Mouse (Mus musculus) embryonic fibroblast, embryonic 13.5 days (primary cell): ENCODE data around the gene Ampd3. TPM values are rescaled to one million over a fixed set of nuclear protein-coding genes. Genes with fewer than 3 reads are reported as not detected.

ENCODE experiments used
- H3K27ac ChIP-seq: 2 replicates; pipeline ENCODE4 v1.5.1; 2012; ENCODE audit warnings: low read length, control low read depth, inconsistent platforms; ENCODE audit not compliant: insufficient read depth
- H3K4me1 ChIP-seq: 2 replicates; pipeline ENCODE4 v1.6.1; 2011; ENCODE audit warnings: low read length; ENCODE audit not compliant: control insufficient read depth, insufficient read depth
- H3K4me3 ChIP-seq: 2 replicates; pipeline ENCODE4 v1.5.1; 2011; ENCODE audit warnings: mild to moderate bottlenecking, control low read depth, low read length; ENCODE audit not compliant: insufficient read depth
- CTCF ChIP-seq: IDR thresholded peaks from 2 replicates; pipeline ENCODE4 v1.5.1; 2011; ENCODE audit warnings: mild to moderate bottlenecking, control low read depth, low read length, moderate library complexity, borderline replicate concordance; ENCODE audit not compliant: insufficient read depth
- POLR2A ChIP-seq: IDR thresholded peaks from 2 replicates; pipeline ENCODE4 v1.6.1; 2011; ENCODE audit warnings: low read depth, mild to moderate bottlenecking, control low read depth, low read length, moderate library complexity
- polyA plus RNA-seq: library from polyadenylated mRNA; stranded (reverse); fragments of >200 nt; gene quantifications from 2 replicates; pipeline ENCODE4 v1.2.4, GENCODE M21; 2011; ENCODE audit warnings: low read depth; ENCODE audit not compliant: missing spikeins, insufficient read length

The Ampd3 gene
- 4.6 and 8.8 TPM in 2 replicates for polyA plus RNA-seq

- TF ChIP-seq POLR2A: no peak
- TF ChIP-seq CTCF: no peak
- Histone ChIP-seq H3K4me1 (peaks cover 3% of the 10 kb centered on the region; the same call in 1 of the 2 replicates), H3K27ac (no peak within 1 kb of the TSS), H3K4me3 (peak within 1 kb of the TSS; percentile 16)
These were observed at the start of gene Ampd3 for GRCm38 (mm10) chr7:110768001-110768400. Gene Ampd3 (plus strand): TSS chr7:110768206.

- Histone ChIP-seq H3K4me3 (no peak overlapping the region), H3K4me1 (peaks cover 13% of the 10 kb centered on the region), H3K27ac (no peak overlapping the region)
- no peak for TF ChIP-seq CTCF
- TF ChIP-seq POLR2A: no peak
These were observed 49.5 kb upstream of the Ampd3 start for GRCm38 (mm10) chr7:110718505-110718904.

- TF ChIP-seq POLR2A: no peak
- TF ChIP-seq CTCF: no peak
- Histone ChIP-seq H3K4me1 (peaks cover 8% of the 10 kb centered on the region), H3K4me3 (no peak overlapping the region), H3K27ac (no peak overlapping the region)
These were observed 48.1 kb upstream of the Ampd3 start for GRCm38 (mm10) chr7:110719857-110720256.

- Histone ChIP-seq H3K27ac (no peak overlapping the region), H3K4me1 (no peaks in the 10 kb centered on the region), H3K4me3 (no peak overlapping the region)
- TF ChIP-seq POLR2A (no peak), CTCF (no peak)
These were observed 45.8 kb upstream of the Ampd3 start for GRCm38 (mm10) chr7:110722183-110722582.

GRCm38 (mm10) chr7:110727049-110727448, 41.0 kb upstream of the Ampd3 start:
- Histone ChIP-seq H3K4me3 (no peak overlapping the region), H3K27ac (no peak overlapping the region), H3K4me1 (0 out of 2 replicates have a peak, but pooled peaks cover 2% of the 10 kb centered on the region)
- TF ChIP-seq POLR2A (no peak), CTCF (no peak)

GRCm38 (mm10) chr7:110728876-110729275, 39.1 kb upstream of the Ampd3 start:
- TF ChIP-seq CTCF (peak; percentile 36; the same call in 1 of the 2 replicates), POLR2A (no peak)
- Histone ChIP-seq H3K4me3 (no peak overlapping the region), H3K27ac (no peak overlapping the region), H3K4me1 (0 out of 2 replicates have a peak, but pooled peaks cover 4% of the 10 kb centered on the region)

GRCm38 (mm10) chr7:110729295-110729694, 38.7 kb upstream of the Ampd3 start:
- Histone ChIP-seq H3K4me3 (no peak overlapping the region), H3K27ac (no peak overlapping the region), H3K4me1 (0 out of 2 replicates have a peak, but pooled peaks cover 4% of the 10 kb centered on the region)
- TF ChIP-seq POLR2A (no peak), CTCF (no peak)

- no peak for TF ChIP-seq CTCF
- TF ChIP-seq POLR2A: no peak
- no peak overlapping the region for H3K27ac ChIP-seq
- H3K4me1 ChIP-seq: 0 out of 2 replicates have a peak, but pooled peaks cover 4% of the 10 kb centered on the region
- no peak overlapping the region for H3K4me3 ChIP-seq
These were observed 36.7 kb upstream of the Ampd3 start for GRCm38 (mm10) chr7:110731091-110731967.

- Histone ChIP-seq H3K4me1 (0 out of 2 replicates have a peak, but pooled peaks cover 4% of the 10 kb centered on the region), H3K4me3 (no peak overlapping the region), H3K27ac (no peak overlapping the region)
These were observed 35.9 kb upstream of the Ampd3 start for GRCm38 (mm10) chr7:110732001-110732632.

More at GRCm38 (mm10) chr7:110732001-110732632, 35.9 kb upstream of the Ampd3 start:
- no peak for TF ChIP-seq CTCF
- TF ChIP-seq POLR2A: no peak
